Mouse (Mus musculus) lung, postnatal 36 days (tissue): ENCODE measurements around the gene Apobec1.
A peak's percentile ranks its signal among the peaks of the same experiment; 100 is the strongest.
"Not testable (repeated sequence)": the region's sequence is repeated elsewhere in the genome, so short reads cannot be mapped to it uniquely, and the experiment has no call there.

Experiments
- DNase-seq: peaks from one replicate; pipeline ENCODE4 v3.0.0; 2022; ENCODE audit warnings: mixed read lengths

The Apobec1 gene

DNA sequence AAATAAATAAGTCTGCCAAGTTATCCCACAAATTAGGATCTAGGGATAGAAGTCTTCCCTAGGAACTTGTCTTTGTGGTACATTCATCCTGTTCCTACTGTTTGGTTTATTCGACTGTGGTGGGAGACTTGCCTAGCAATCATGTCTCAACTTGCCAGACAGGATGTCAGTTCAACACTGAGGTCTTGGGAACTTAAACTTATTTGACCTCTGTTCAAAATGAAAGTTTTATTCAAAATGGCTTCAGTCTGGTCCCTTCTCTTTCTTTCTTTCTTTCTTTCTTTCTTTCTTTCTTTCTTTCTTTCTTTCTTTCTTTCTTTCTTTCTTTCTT lies 713 bp upstream of the Apobec1 start:
- DNase-seq, result no peak

DNA sequence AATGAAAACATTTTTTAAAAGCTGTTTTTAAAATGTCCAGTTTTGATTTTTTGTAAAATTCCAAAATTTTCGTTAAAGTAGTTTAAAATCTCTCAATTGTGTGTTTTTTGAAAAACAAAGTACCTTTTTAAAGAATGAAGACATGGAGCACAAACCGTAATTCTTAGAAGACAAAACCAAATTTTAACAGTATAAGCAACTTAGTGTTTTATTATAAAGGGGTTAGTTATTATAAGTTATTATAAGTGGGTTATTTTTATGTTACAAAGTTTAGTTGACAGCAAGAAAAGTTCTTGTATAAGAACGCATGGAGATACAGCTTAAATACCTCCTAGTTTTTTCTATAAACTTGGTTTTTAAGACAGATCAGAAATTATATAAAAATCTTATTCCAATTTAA lies 629 bp downstream of the Apobec1 start:
- DNase-seq, result no peak

DNA sequence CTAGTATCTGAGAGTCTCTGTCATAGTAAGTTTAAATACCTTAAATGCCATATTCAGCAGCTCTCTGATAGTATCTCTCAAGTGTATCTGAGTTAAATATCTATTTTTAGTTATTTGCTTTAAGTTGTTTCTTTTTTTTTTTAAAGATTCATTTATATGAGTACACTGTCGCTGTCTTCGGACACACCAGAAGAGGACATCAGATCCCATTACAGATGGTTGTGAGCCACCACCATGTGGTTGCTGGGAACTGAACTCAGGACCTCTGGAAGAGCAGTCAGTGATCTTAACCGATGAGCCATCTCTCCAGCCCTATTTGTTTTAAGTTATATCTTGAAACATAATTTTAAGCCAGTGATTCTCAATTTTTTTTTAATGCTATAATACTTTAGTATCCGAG lies 1.2 kb downstream of the Apobec1 start:
- DNase-seq, result no peak

DNA sequence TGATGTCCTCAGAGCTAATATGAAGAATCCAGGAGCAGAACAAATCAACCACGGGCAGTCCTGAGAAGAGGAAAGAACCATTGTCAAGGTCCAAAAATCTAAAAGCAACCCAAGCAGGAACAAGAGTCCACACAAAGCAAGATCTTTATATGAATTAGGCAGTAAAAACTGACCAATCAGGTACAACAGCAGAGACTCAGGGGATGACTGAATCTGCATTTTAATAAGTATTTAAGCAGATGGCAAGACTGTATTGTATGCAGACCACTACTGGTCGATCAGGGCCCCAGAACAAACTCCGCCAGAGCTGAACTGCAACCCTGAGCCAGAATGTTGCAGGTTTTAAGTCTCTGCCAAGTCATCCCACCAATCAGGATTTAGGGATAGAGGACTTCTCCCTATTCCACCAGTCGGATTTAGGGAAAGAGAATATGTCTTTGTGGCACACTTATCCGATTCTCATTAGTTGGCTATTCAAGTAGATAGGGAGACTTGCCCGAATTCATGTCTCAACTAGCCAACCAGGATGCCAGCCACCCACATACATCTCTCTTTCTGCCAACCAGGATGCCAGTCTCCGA lies 2.1 kb downstream of the Apobec1 start:
- DNase-seq, result no peak

DNA sequence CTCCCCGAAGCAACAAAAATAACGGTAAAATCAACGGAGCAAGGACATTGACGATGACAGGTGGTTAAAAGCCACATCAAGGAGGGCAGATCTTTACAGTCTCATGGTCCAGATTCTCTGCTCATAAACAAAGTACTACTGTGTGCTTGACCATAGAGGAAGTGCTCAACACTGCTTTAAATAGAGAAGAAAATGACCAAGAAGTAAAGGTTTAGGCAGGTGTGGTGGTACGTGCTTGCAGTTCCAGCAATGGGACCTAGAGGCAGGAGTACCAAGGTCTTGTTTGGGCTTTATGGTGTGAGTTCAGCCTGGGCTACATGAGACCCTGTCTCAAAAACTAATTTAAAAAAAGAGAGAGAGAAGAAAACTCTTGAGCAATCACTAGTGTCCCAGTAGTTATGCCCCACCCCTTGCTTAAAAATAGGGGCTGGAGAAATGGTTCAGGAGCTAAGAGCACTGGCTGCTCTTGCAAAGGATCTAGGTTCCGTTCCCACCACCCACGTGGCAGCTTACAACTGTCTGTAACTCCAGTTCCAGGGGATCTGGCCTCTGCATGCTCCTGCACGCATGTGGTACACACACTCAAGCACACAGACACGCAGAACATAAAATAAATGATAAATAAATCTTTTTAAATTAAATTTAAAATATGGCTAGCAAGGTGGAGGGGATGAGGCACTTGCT lies 3.0 kb downstream of the Apobec1 start:
- DNase-seq, result no peak

DNA sequence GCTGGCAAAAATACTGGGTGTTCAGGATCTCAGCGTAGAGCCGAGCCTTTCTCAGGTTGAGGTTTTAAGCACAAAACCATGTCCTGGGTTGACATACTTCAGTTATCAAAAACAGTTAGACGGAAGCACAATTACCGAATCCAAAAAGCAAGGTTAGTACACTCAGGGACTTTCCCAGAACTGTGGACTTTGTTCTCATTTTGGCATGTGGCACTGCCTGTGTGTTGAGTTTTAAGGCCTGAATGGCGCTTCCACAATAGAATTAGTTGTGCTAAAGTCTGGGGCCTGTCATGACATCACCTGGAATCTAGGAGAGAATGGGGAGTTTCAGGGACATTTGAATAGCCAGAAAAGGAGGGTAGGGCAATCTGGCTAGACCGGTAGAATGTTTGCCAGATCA lies 3.8 kb downstream of the Apobec1 start:
- DNase-seq, result no peak

GRCm38 (mm10) chr6:122598014-122598413 lies 4.2 kb downstream of the Apobec1 start:
- DNase-seq, result no peak

- DNase-seq, result no peak
These were observed 5.6 kb downstream of the Apobec1 start for GRCm38 (mm10) chr6:122596608-122597007.

DNA sequence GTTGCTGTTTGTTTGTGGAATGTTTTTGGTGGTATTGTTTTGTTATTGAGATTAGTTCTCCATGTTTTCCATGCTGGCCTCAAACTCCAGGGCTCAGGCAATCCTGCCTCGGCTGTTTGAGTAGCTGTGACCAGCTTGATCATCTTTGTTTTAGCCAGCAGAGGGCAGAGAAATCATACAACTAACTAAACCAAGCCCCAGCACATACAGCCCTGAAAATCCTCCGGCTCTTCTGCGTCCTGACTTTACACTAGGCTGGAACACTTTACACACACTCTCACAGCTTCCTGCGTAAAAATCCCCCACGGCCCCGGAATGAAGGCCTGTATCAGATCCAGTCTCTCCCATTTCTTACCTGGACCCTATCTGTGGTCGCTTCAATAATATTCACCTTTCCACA lies 6.6 kb downstream of the Apobec1 start:
- DNase-seq, result peak; percentile 71

DNA sequence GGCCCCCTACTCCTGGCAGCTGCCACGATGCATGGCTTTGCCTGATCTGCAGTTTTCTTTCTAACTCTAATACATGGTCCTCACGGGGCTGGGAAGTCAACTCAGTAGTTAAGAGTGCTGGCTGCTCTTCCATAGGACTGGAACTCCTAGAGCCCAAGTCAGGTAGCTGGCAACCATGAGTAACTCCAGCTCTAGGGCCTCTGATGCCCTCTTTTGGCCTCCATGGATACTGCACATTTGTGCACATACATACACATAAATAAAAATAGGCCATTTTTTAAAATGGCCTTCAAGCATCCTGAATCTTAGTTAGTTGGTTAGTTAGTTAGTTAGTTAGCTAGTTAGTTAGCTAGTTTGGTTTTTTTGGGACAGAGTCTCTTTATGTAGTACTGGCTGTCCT lies 9.3 kb downstream of the Apobec1 start:
- no peak for DNase-seq

GRCm38 (mm10) chr6:122591027-122591758 lies 11.1 kb downstream of the Apobec1 start:
- DNase-seq, result no peak

DNA sequence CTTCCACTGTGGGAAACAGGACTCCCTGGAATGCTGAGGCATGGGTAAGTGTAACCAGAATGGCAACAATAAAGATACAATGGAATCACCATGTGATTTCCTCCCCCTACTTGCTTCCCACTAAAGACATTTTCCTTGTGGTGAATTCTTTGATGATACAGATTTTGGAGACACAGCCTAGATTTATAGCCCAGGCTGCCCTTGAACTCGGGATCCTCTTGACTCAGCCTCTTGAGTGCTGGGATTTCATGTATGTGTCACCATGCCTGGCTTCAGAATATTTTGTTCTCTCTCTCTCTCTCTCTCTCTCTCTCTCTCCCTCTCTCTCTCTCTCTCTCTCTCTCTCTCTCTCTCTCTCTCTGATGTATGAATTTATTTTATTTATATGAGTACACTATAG lies 23.2 kb downstream of the Apobec1 start:
- DNase-seq, result no peak

DNA sequence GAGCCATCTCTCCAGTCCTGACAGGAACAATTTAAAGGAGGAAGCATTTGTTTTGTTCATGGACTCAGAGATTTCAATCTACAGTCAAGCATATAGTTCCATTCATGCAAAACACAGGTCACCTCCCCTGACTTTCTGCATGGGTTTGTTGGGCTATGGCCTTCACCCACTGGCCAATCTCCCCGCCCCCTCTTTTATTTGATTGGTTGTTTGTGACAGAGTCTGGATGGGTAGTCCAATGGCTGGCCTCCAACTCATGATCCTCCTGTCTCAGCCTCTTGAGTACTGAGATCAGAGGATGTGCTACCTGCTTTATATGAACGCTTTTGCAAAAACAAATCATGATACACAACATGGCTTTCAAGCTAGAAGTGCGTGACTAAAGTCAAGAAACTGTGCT lies 25.2 kb downstream of the Apobec1 start:
- no peak for DNase-seq

DNA sequence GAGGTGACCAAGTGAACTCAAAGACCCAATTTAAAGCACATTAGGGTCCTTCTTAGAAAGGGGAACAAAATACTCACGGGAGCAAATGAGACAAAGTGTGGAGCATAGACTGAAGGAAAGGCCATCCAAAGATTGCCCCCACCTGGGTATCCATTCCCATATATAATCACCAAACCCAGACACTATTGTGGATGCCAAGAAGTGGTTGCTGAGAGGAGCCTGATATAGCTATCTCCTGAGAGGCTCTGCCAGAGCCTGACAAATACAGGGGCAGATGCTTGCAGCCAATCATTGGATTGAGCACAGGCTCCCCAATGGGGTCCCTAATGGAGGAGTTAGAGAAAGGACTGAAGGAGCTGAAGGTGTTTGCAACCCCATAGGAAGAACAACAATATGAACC lies 27.2 kb downstream of the Apobec1 start:
- DNase-seq, result not testable (repeated sequence)

GRCm38 (mm10) chr6:122571617-122571959 lies 30.7 kb downstream of the Apobec1 start:
- no peak for DNase-seq

DNA sequence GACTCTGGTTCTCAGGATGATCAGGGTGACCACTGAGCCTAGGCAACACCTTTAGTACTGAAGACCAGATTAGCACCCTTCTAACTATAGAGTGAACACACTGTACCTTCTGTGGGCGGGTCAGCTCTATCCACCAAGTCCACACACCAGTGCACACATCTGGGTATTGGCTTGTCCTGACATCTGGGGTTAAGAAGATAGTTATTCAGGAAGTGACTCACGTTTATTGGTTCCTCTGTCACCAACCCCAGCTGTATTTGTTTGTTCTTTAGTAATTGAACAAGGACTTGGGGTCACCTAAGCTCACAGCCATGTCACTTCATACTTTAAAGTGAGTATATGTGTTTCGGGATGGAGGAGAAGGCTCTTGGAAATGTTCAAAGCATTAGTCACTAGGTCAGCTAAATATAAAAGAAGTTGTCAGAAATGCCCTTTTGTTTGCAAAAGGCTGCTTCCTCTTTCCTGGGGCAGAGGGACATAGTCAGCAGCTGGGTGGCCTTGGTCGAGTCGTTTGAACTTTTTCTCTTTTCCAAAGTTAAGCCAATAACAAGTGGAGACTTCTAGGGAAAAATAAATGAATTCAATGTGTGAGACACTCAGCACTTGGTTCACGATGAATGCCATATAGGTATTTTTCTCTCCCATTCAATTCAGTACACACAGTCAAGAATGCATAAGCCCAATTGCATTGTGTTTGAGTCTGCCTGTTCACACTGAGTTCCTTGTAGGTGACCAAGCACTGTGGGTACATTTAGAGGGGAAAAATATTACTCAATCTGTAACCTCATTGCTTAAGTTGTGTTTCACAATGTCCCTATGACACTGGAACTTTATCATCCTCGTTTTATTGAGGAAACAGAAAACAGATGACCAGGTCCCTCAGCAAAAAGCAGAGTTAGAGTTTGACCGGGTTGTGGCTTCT lies 31.3 kb downstream of the Apobec1 start:
- peak; percentile 56 for DNase-seq

- DNase-seq, result no peak
These were observed 32.5 kb downstream of the Apobec1 start for GRCm38 (mm10) chr6:122569762-122570161.

DNA sequence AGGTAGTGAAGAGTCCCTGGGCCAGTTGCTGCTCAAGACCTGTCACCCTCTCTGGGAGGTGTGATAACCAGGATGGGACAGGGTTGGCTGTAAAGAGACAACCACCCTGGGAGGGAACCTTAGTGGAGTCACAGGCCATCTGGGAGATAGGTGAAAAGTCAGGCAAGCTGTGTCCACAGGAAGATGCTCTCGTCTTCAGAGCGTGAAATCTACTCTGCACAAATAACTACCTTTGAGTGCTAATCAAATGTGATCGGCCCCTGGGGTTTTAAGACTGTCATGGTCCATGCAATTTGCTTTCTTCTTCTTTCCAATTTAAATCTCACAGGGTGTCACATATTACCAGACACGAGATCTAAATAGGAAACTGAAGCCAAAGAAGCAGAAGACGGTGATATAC lies 33.1 kb downstream of the Apobec1 start:
- no peak for DNase-seq

GRCm38 (mm10) chr6:122565070-122565784 lies 37.0 kb downstream of the Apobec1 start:
- no peak for DNase-seq

GRCm38 (mm10) chr6:122562463-122562862 lies 39.8 kb downstream of the Apobec1 start:
- DNase-seq, result peak; percentile 75

- DNase-seq, result no peak
These were observed 41.2 kb downstream of the Apobec1 start for GRCm38 (mm10) chr6:122561005-122561404.

GRCm38 (mm10) chr6:122560427-122560826 lies 41.8 kb downstream of the Apobec1 start:
- peak; percentile 80 for DNase-seq
